Mouse (Mus musculus) right cerebral cortex, postnatal 14 days (tissue): ENCODE data around the gene Slc17a6.
A peak's percentile ranks its signal among the peaks of the same experiment; 100 is the strongest.

Experiments
- DNase-seq: peaks from one replicate; pipeline ENCODE4 v3.0.0; 2022

The Slc17a6 gene

GRCm38 (mm10) chr7:51621694-51622145 is at the start of gene Slc17a6:
TSS of gene Slc17a6 (plus strand) at chr7:51622006.
- DNase-seq: peak; percentile 38

GRCm38 (mm10) chr7:51600021-51600420 is 21.8 kb upstream of the Slc17a6 start:
- no peak for DNase-seq

- DNase-seq: no peak
Measured at GRCm38 (mm10) chr7:51603741-51604140, 18.1 kb upstream of the Slc17a6 start.

GRCm38 (mm10) chr7:51614404-51614803 is 7.4 kb upstream of the Slc17a6 start:
- no peak for DNase-seq

GRCm38 (mm10) chr7:51617941-51618340 is 3.9 kb upstream of the Slc17a6 start:
- DNase-seq: no peak

GRCm38 (mm10) chr7:51618412-51618811 is 3.4 kb upstream of the Slc17a6 start:
- DNase-seq: no peak

- DNase-seq: no peak
Measured at GRCm38 (mm10) chr7:51619977-51620376, 1.8 kb upstream of the Slc17a6 start.

- no peak for DNase-seq
Measured at GRCm38 (mm10) chr7:51622196-51622595, 390 bp downstream of the Slc17a6 start.

GRCm38 (mm10) chr7:51622666-51623065 is 860 bp downstream of the Slc17a6 start:
- no peak for DNase-seq

- no peak for DNase-seq
Measured at GRCm38 (mm10) chr7:51624336-51624897, 2.6 kb downstream of the Slc17a6 start.

GRCm38 (mm10) chr7:51625161-51625560 is 3.4 kb downstream of the Slc17a6 start:
- DNase-seq: peak; percentile 9

GRCm38 (mm10) chr7:51625591-51626255 is 3.9 kb downstream of the Slc17a6 start:
- DNase-seq: no peak

- no peak for DNase-seq
Measured at GRCm38 (mm10) chr7:51626451-51627000, 4.7 kb downstream of the Slc17a6 start.

GRCm38 (mm10) chr7:51627001-51627631 is 5.3 kb downstream of the Slc17a6 start:
- DNase-seq: peak; percentile 11

GRCm38 (mm10) chr7:51627666-51628065 is 5.9 kb downstream of the Slc17a6 start:
- no peak for DNase-seq

- no peak for DNase-seq
Measured at GRCm38 (mm10) chr7:51628349-51628748, 6.5 kb downstream of the Slc17a6 start.

GRCm38 (mm10) chr7:51629206-51629605 is 7.4 kb downstream of the Slc17a6 start:
- no peak for DNase-seq

- DNase-seq: no peak
Measured at GRCm38 (mm10) chr7:51631171-51631570, 9.4 kb downstream of the Slc17a6 start.

- DNase-seq: no peak
Measured at GRCm38 (mm10) chr7:51632543-51633229, 10.9 kb downstream of the Slc17a6 start.

GRCm38 (mm10) chr7:51633230-51633844 is 11.5 kb downstream of the Slc17a6 start:
- no peak for DNase-seq

GRCm38 (mm10) chr7:51657152-51657551 is 35.3 kb downstream of the Slc17a6 start:
- DNase-seq: no peak

- DNase-seq: no peak
Measured at GRCm38 (mm10) chr7:51662441-51662840, 40.6 kb downstream of the Slc17a6 start.
